Mouse (Mus musculus) CH12.LX (cell line): ENCODE results near the gene Trpc7. TPM values are rescaled to one million over a fixed set of nuclear protein-coding genes. Genes with fewer than 3 reads are reported as not detected.

ENCODE experiments used
- DNase-seq: peaks from one replicate; pipeline ENCODE4 v3.0.0-alpha.2; 2013; ENCODE audit errors: extremely low read depth
- H3K27ac ChIP-seq: 2 replicates; pipeline ENCODE4 v1.5.1; 2012; ENCODE audit warnings: low read depth, mild to moderate bottlenecking, control low read depth, moderate library complexity; ENCODE audit not compliant: insufficient read depth
- H3K27me3 ChIP-seq: replicated peaks from 2 replicates; pipeline ENCODE3; 2012; ENCODE audit warnings: inconsistent platforms
- H3K36me3 ChIP-seq, 2 experiments: replicated peaks in 1 of 2; 2 replicates each; pipeline versions ENCODE3 to v1.6.1; 2012; ENCODE audit warnings: inconsistent platforms in 1 of 2, low read length in 1 of 2, mild to moderate bottlenecking in 1 of 2, mixed read lengths in 1 of 2, moderate library complexity in 1 of 2; ENCODE audit not compliant: control insufficient read depth in 1 of 2, insufficient read depth in 1 of 2
- H3K4me1 ChIP-seq, 2 experiments: 2 replicates each; pipeline ENCODE4 v1.6.1; 2012; ENCODE audit warnings: inconsistent platforms in 1 of 2, moderate library complexity in 1 of 2; ENCODE audit not compliant: insufficient read depth in 2 of 2, control insufficient read depth in 1 of 2
- H3K4me2 ChIP-seq: 2 replicates; pipeline ENCODE4 v1.6.1; 2012; ENCODE audit warnings: low read depth, mild to moderate bottlenecking, control low read depth; ENCODE audit not compliant: poor library complexity, insufficient read depth, severe bottlenecking
- H3K4me3 ChIP-seq, 3 experiments: fragments of 150-350 bp in 1 of 3; sonication (generic) in 1 of 3; replicated peaks in 1 of 3; 2 replicates each; pipeline versions ENCODE3 to v1.5.1; 2011 to 2012; ENCODE audit warnings: low read depth in 2 of 3, low read length in 2 of 3, mild to moderate bottlenecking in 2 of 3, moderate library complexity in 2 of 3, control low read depth in 1 of 3, improper control_type of control experiment in 1 of 3, inconsistent platforms in 1 of 3, mixed read lengths in 1 of 3; ENCODE audit not compliant: poor library complexity in 1 of 3
- H3K79me2 ChIP-seq: replicated peaks from 2 replicates; pipeline ENCODE4 v1.6.1; 2012; ENCODE audit warnings: mild to moderate bottlenecking, moderate library complexity; ENCODE audit not compliant: control insufficient read depth, poor library complexity, insufficient read depth, severe bottlenecking; ENCODE audit errors: extremely low read depth
- H3K9ac ChIP-seq: 2 replicates; pipeline ENCODE4 v1.6.1; 2012; ENCODE audit warnings: low read depth, mild to moderate bottlenecking, control low read depth, moderate library complexity; ENCODE audit not compliant: insufficient read depth
- H3K9me3 ChIP-seq: replicated peaks from 2 replicates; pipeline ENCODE3; 2012; ENCODE audit warnings: low read length, inconsistent platforms, mixed read lengths
- CHD2 ChIP-seq: IDR thresholded peaks from 2 replicates; pipeline ENCODE4 v1.6.1; 2011; ENCODE audit warnings: low read length, improper control_type of control experiment
- ELF1 ChIP-seq: IDR thresholded peaks from 2 replicates; pipeline ENCODE4 v1.6.1; 2014; ENCODE audit warnings: low read depth, mild to moderate bottlenecking, inconsistent platforms, low read length, improper control_type of control experiment
- EP300 ChIP-seq: IDR thresholded peaks from 2 replicates; pipeline ENCODE4 v1.6.1; 2011; ENCODE audit warnings: low read length, improper control_type of control experiment
- HCFC1 ChIP-seq: IDR thresholded peaks from 2 replicates; pipeline ENCODE4 v1.6.1; 2012; ENCODE audit warnings: low read depth, mild to moderate bottlenecking, inconsistent platforms, low read length, improper control_type of control experiment
- JUND ChIP-seq: conservative IDR thresholded peaks from 2 replicates; pipeline ENCODE4 v1.6.1; 2011; ENCODE audit warnings: low read depth, low read length, improper control_type of control experiment
- MAFK ChIP-seq: IDR thresholded peaks from 2 replicates; pipeline ENCODE4 v1.6.1; 2011; ENCODE audit warnings: low read length, improper control_type of control experiment; ENCODE audit not compliant: insufficient replicate concordance
- MAX ChIP-seq: IDR thresholded peaks from 2 replicates; pipeline ENCODE4 v1.6.1; 2011; ENCODE audit warnings: low read length, improper control_type of control experiment
- NELFE ChIP-seq: IDR thresholded peaks from 2 replicates; pipeline ENCODE4 v1.6.1; 2011; ENCODE audit warnings: low read depth, low read length, improper control_type of control experiment
- POLR2A ChIP-seq: IDR thresholded peaks from 2 replicates; pipeline ENCODE4 v1.6.1; 2011; ENCODE audit warnings: low read depth, mild to moderate bottlenecking, improper control_type of control experiment, low read length
- POLR2AphosphoS2 ChIP-seq: IDR thresholded peaks from 2 replicates; pipeline ENCODE4 v1.6.1; 2011; ENCODE audit warnings: low read depth, low read length, improper control_type of control experiment
- RCOR1 ChIP-seq: conservative IDR thresholded peaks from 2 replicates; pipeline ENCODE4 v1.6.1; 2012; ENCODE audit warnings: low read depth, mild to moderate bottlenecking, inconsistent platforms, low read length, improper control_type of control experiment
- SMC3 ChIP-seq: IDR thresholded peaks from 2 replicates; pipeline ENCODE4 v1.6.1; 2011; ENCODE audit warnings: low read depth, low read length, improper control_type of control experiment
- TCF12 ChIP-seq: IDR thresholded peaks from 2 replicates; pipeline ENCODE4 v1.6.1; 2014; ENCODE audit warnings: low read depth, mild to moderate bottlenecking, inconsistent platforms, low read length, improper control_type of control experiment
- ZKSCAN1 ChIP-seq: IDR thresholded peaks from 2 replicates; pipeline ENCODE4 v1.6.1; 2012; ENCODE audit warnings: low read depth, inconsistent platforms, low read length, improper control_type of control experiment, borderline replicate concordance
- dilution Hi-C: fragments of 300-500 bp; cut with MboI; formaldehyde crosslinking; loops from 2 replicates; pipeline ENCODE4 v1.14.3; 2020; ENCODE audit warnings: low sequenced_read_pairs; ENCODE audit not compliant: extremely low pct_unique_long_range_greater_than_20kb, extremely low pct_ligation_motif_present
- in situ Hi-C: fragments of 300-500 bp; cut with MboI; formaldehyde crosslinking; loops from 3 replicates; pipeline ENCODE4 v1.14.3; 2019; ENCODE audit warnings: low sequenced_read_pairs, low pct_ligation_motif_present, low pct_unique_long_range_greater_than_20kb, mixed read lengths
- polyA plus RNA-seq: library from polyadenylated mRNA; unstranded; fragments of >175 nt; gene quantifications from 2 replicates; pipeline ENCODE4 v1.2.1, GENCODE M21; 2012; ENCODE audit warnings: low read depth; ENCODE audit not compliant: insufficient read length
- total RNA-seq, 2 experiments: library from RNA; depleted of rRNA; stranded (reverse); fragments of 300-350 nt in 1 of 2; fragments of >200 nt in 1 of 2; gene quantifications; 2 replicates each; pipeline ENCODE4 v1.2.3; 2012 to 2014

Trpc7 gene
- total and polyA plus RNA-seq, 3 experiments = not detected

- in situ Hi-C loops = no loop called here
- H3K9ac ChIP-seq = no peak overlapping the region
- dilution Hi-C loops = no loop called here
- no peak overlapping the region for H3K4me2 ChIP-seq
- H3K4me1 ChIP-seq = no peaks in the 10 kb centered on the region
- peaks cover 8% of the 10 kb centered on the region for H3K9me3 ChIP-seq
- H3K79me2 ChIP-seq = no peaks in the 10 kb centered on the region
- TF ChIP-seq MAFK (no peak), ELF1 (no peak), RCOR1 (no peak), POLR2AphosphoS2 (no peak), TCF12 (no peak), SMC3 (no peak), HCFC1 (no peak), NELFE (no peak), JUND (no peak)
- H3K27me3 ChIP-seq = peaks cover 63% of the 10 kb centered on the region
- H3K27ac ChIP-seq = no peak overlapping the region
- no peak overlapping the region for H3K4me3 ChIP-seq
- DNase-seq = no peak
- no peaks in the 10 kb centered on the region for H3K36me3 ChIP-seq
Measured at GRCm38 (mm10) chr13:56780746-56781469, 114.9 kb downstream of the Trpc7 start.

DNA sequence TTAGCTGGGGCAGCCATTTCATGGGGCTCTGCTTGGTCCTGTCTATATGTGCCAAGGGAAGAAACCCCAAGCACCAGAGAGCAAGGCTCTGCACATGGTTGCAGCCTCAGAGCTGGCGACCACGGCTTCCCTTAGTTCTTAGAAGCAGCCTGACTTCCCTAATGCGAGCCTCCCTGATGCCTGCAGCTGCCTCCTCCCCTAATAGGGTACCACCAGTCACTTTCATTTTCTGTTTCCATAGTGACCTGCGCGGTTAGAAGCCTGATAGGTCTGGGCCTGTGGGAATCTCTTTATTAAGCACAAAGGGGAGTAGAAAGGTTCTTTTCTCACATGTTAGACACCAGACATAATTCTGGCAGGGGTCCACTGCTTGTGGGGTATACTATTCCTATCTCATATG is 121.5 kb downstream of the Trpc7 start:
- no peak overlapping the region for H3K4me3 ChIP-seq
- no peak overlapping the region for H3K27ac ChIP-seq
- DNase-seq = peak; percentile 51
- H3K9me3 ChIP-seq = peaks cover 6% of the 10 kb centered on the region
- in situ Hi-C loops (no loop called here), dilution Hi-C loops (no loop called here)
- H3K4me2 ChIP-seq = peak overlapping the region; percentile 12; the same call in 1 of the 2 replicates
- H3K36me3 ChIP-seq = no peaks in the 10 kb centered on the region
- H3K27me3 ChIP-seq = peaks cover 24% of the 10 kb centered on the region
- H3K4me1 ChIP-seq = peaks cover 0 to 11% of the 10 kb centered on the region in 2 experiments; a peak in 1 of 4 replicates
- no peaks in the 10 kb centered on the region for H3K79me2 ChIP-seq
- TF ChIP-seq ZKSCAN1 (no peak), MAFK (no peak), POLR2A (no peak), JUND (no peak), CHD2 (no peak), EP300 (no peak), MAX (no peak)
- no peak overlapping the region for H3K9ac ChIP-seq
